ENCODE assay signal across 10 mouse cellular contexts in the genomic region with DNA sequence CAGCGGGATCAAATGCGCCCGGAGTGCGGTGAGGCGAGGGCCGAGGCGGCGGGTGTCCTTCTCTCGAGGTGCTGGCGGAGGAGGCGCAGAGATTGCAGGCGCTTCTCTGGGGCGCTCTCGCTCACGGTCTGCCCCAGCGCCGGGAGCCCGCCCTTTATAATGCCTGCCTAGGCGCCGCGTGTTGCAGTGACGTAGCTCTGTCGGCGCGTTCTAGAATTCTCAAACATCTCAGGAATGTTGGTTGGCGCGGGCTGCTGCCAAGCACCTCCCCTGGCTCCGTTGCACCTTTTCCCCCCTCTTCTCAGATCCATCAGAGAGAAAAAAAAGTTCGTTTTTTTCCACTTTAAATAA. TPM values are rescaled to one million over a fixed set of nuclear protein-coding genes. Genes with fewer than 3 reads are reported as not detected.
A peak's percentile ranks its signal among the peaks of the same experiment; 100 is the strongest.
DNase-seq lines count a peak whose midpoint lies in the region; ATAC-seq and TF ChIP-seq lines count a peak whose summit lies in the region.
"Had no signal": no experiment of that assay in that cellular context is flagged by ENCODE, and none has a peak within 500 bp of the region (broad histone marks: within the 10 kb centered on the region; RNA-seq: fewer than 3 reads in every experiment).

Ccn1 (minus strand) TSS at position 130 of the 351 bp plus-strand sequence.

- H3K9ac ChIP-seq in heart, embryonic 12.5 days = peak within 1 kb of the TSS; percentile 87
- H3K9ac ChIP-seq in kidney, embryonic 16.5 days (replicated peaks; ENCODE audit: low read length) = peak within 1 kb of the TSS; percentile 90

- H3K9me3 ChIP-seq in forebrain, embryonic 10.5 days = no peaks in the 10 kb centered on the region
- H3K9me3 ChIP-seq in heart, embryonic 12.5 days (replicated peaks) = no peaks in the 10 kb centered on the region
- no peaks in the 10 kb centered on the region for H3K9me3 ChIP-seq in kidney, embryonic 16.5 days (ENCODE audit: low read length)

- no peak for TF ChIP-seq CTCF in layer of hippocampus, adult 2 months (conservative IDR thresholded peaks at IDR 0.05)

- H3K36me3 ChIP-seq in forebrain, embryonic 10.5 days (replicated peaks) = peaks cover 18% of the 10 kb centered on the region
- peaks cover 19% of the 10 kb centered on the region for H3K36me3 ChIP-seq in heart, embryonic 12.5 days
- peaks cover 10% of the 10 kb centered on the region; the same call in 1 of the 2 replicates for H3K36me3 ChIP-seq in kidney, embryonic 16.5 days (ENCODE audit: insufficient read depth, low read length)

- peak in 1 of 2 experiments; percentile 42 for DNase-seq in layer of hippocampus, adult 2 months (ENCODE audit: low spot score in 2 of 2)
- DNase-seq in layer of hippocampus, adult 9-11 months = no peak
- peak; percentile 84 for DNase-seq in forebrain, embryonic 10.5 days (ENCODE audit: extremely low spot score, low spot score)
- peak; percentile 88 to 91 for DNase-seq in lung, adult 18-20 months
- DNase-seq in ovary, postnatal 14 days (ENCODE audit: low spot score) = peak; percentile 60
- DNase-seq in c-Kit-positive CD71-positive TER-119-positive erythroid progenitor cells, embryonic 14.5 days (ENCODE audit: low spot score) = no peak

- peak within 1 kb of the TSS; percentile 89 for H3K4me2 ChIP-seq in heart, embryonic 12.5 days
- H3K4me2 ChIP-seq in kidney, embryonic 16.5 days (replicated peaks; ENCODE audit: low read depth, low read length) = peak within 1 kb of the TSS; percentile 90

- peak within 1 kb of the TSS; percentile 77 for H3K27ac ChIP-seq in layer of hippocampus, adult 2 months
- H3K27ac ChIP-seq in forebrain, embryonic 10.5 days = peak within 1 kb of the TSS; percentile 96
- H3K27ac ChIP-seq in heart, embryonic 12.5 days (ENCODE audit: poor library complexity, severe bottlenecking) = peak within 1 kb of the TSS; percentile 97
- H3K27ac ChIP-seq in kidney, embryonic 16.5 days (ENCODE audit: low read length) = peak within 1 kb of the TSS; percentile 89

- H3K4me3 ChIP-seq in layer of hippocampus, adult 2 months = peak within 1 kb of the TSS; percentile 56
- peak within 1 kb of the TSS; percentile 82 for H3K4me3 ChIP-seq in forebrain, embryonic 10.5 days
- H3K4me3 ChIP-seq in heart, embryonic 12.5 days = peak within 1 kb of the TSS; percentile 67
- peak within 1 kb of the TSS; percentile 81 for H3K4me3 ChIP-seq in kidney, embryonic 16.5 days (ENCODE audit: low read length)

- peaks cover 94% of the 10 kb centered on the region for H3K4me1 ChIP-seq in forebrain, embryonic 10.5 days
- peaks cover 44% of the 10 kb centered on the region for H3K4me1 ChIP-seq in heart, embryonic 12.5 days (replicated peaks)
- H3K4me1 ChIP-seq in kidney, embryonic 16.5 days (ENCODE audit: insufficient read depth, low read length) = peaks cover 48% of the 10 kb centered on the region

- ATAC-seq in heart, embryonic 12.5 days (ENCODE audit: insufficient number of reproducible peaks, low FRiP score) = peak; percentile 72
- peak; percentile 73 for ATAC-seq in kidney, embryonic 16.5 days (ENCODE audit: low FRiP score, low TSS enrichment)

- WGBS in forebrain, embryonic 10.5 days = 0% methylated on average over 29 of the region's 29 CpGs
- 0% methylated on average over 29 of the region's 29 CpGs for WGBS in heart, embryonic 12.5 days
- 1% methylated on average over 27 of the region's 29 CpGs for WGBS in kidney, embryonic 16.5 days

- H3K27me3 ChIP-seq in forebrain, embryonic 10.5 days (ENCODE audit: poor library complexity, severe bottlenecking) = peaks cover 40% of the 10 kb centered on the region
- no peaks in the 10 kb centered on the region for H3K27me3 ChIP-seq in heart, embryonic 12.5 days (replicated peaks)
- no peaks in the 10 kb centered on the region for H3K27me3 ChIP-seq in kidney, embryonic 16.5 days (ENCODE audit: insufficient read depth, low read length)
- H3K27me3 ChIP-seq: CH12.LX had no signal

RNA-seq across cellular contexts. Expression of gene Ccn1, which starts in this region (rescaled TPM):
- total RNA-seq in layer of hippocampus, adult 2 months (2021) = 1 to 10 TPM; 3.6 to 4.0 TPM
- 49.9 and 64.8 TPM in 2 replicates for polyA plus RNA-seq in forebrain, embryonic 10.5 days (2016; fragmentation: Nextera tagmentation; extraction: Ambion mirVana)
- 93.5 and 100 TPM in 2 replicates for polyA plus RNA-seq in heart, embryonic 12.5 days (2016; fragmentation: Nextera tagmentation; extraction: Ambion mirVana)
- 78.3 and 81.5 TPM in 2 replicates for polyA plus RNA-seq in kidney, embryonic 16.5 days (2015; fragmentation: Nextera tagmentation; extraction: Ambion mirVana)
- total RNA-seq: CH12.LX; neutrophil, adult 5-6 weeks had no signal

Comparison
In these comparisons a context has a peak if more than half of its experiments do, and no peak if none do; other contexts are left out.
1. DNase-seq: peak in forebrain, embryonic 10.5 days (single experiment), lung, adult 18-20 months (2 of 2) and ovary, postnatal 14 days (single experiment); none in layer of hippocampus, adult 9-11 months (single experiment) and c-Kit-positive CD71-positive TER-119-positive erythroid progenitor cells, embryonic 14.5 days (single experiment).
2. Peak in every context shown above with its lines, with median percentiles within 50 percentile points of each other: H3K27ac ChIP-seq and H3K4me3 ChIP-seq.